Mouse (Mus musculus) forebrain, embryonic 14.5 days (tissue): ENCODE measurements around the gene Cetn3. TPM values are rescaled to one million over a fixed set of nuclear protein-coding genes. Genes with fewer than 3 reads are reported as not detected.

Experiments used
- ATAC-seq: fragments of 200-750 bp; cut with Nextera tagmentation; 2 replicates; pipeline ENCODE4 v1.8.0; 2017; ENCODE audit warnings: mild to moderate bottlenecking, moderate library complexity
- DNase-seq: peaks from one replicate; pipeline ENCODE4 v3.0.0-alpha.2; 2015; ENCODE audit warnings: low spot score
- H3K27ac ChIP-seq: fragments of 300-500 bp; sonication (generic); 2 replicates; pipeline ENCODE4 v1.5.1; 2014; ENCODE audit warnings: low read depth, mild to moderate bottlenecking, control low read depth, low read length, moderate library complexity
- H3K27me3 ChIP-seq: fragments of 300-500 bp; sonication (generic); replicated peaks from 2 replicates; pipeline ENCODE4 v1.6.1; 2014; ENCODE audit warnings: low read length, control low read depth, mixed read lengths; ENCODE audit not compliant: control insufficient read depth, insufficient read depth
- H3K36me3 ChIP-seq: fragments of 300-500 bp; sonication (generic); 2 replicates; pipeline ENCODE4 v1.6.1; 2014; ENCODE audit warnings: low read length, control low read depth; ENCODE audit not compliant: control insufficient read depth, insufficient read depth
- H3K4me1 ChIP-seq: fragments of 300-500 bp; sonication (generic); 2 replicates; pipeline ENCODE4 v1.6.1; 2014; ENCODE audit warnings: antibody characterized with exemption, low read length, control low read depth; ENCODE audit not compliant: control insufficient read depth, insufficient read depth
- H3K4me2 ChIP-seq: fragments of 300-500 bp; sonication (generic); 2 replicates; pipeline ENCODE4 v1.6.1; 2014; ENCODE audit warnings: mild to moderate bottlenecking, control low read depth, low read length
- H3K4me3 ChIP-seq: fragments of 300-500 bp; sonication (generic); 2 replicates; pipeline ENCODE4 v1.5.1; 2014; ENCODE audit warnings: low read depth, low read length, control low read depth
- H3K9ac ChIP-seq: fragments of 300-500 bp; sonication (generic); 2 replicates; pipeline ENCODE4 v1.6.1; 2014; ENCODE audit warnings: mild to moderate bottlenecking, low read length, control low read depth, moderate library complexity
- H3K9me3 ChIP-seq: fragments of 300-500 bp; sonication (generic); replicated peaks from 2 replicates; pipeline ENCODE4 v1.6.1; 2016; ENCODE audit warnings: low read length, control low read depth, mixed read lengths; ENCODE audit not compliant: control insufficient read depth
- WGBS: fragments of 180-500 bp; shearing (Covaris S2); extraction: QIAGEN DNeasy Blood & Tissue Kit; methylation state at CpG from one replicate; pipeline ENCODE4 v1.1.7; 2014; 5-methylcytosine and 5-hydroxymethylcytosine counted together
- polyA plus RNA-seq: library from polyadenylated mRNA; unstranded; fragments of >200 nt; fragmentation: Nextera tagmentation; extraction: Ambion mirVana; gene quantifications from 2 replicates; pipeline ENCODE4 v1.2.1, GENCODE M21; 2014

The Cetn3 gene
- polyA plus RNA-seq, 1 experiment from 2014 or later, result 301 TPM

GRCm38 (mm10) chr13:81761566-81762186 lies 21.2 kb upstream of the Cetn3 start:
- ATAC-seq (peak; percentile 56), DNase-seq (peak; percentile 92)
- Histone ChIP-seq H3K9ac (no peak overlapping the region), H3K9me3 (no peaks in the 10 kb centered on the region), H3K27ac (no peak overlapping the region), H3K36me3 (no peaks in the 10 kb centered on the region), H3K4me3 (no peak overlapping the region), H3K4me1 (no peaks in the 10 kb centered on the region), H3K4me2 (no peak overlapping the region), H3K27me3 (no peaks in the 10 kb centered on the region)
- WGBS, result 31% methylated on average over 14 of the region's 14 CpGs

GRCm38 (mm10) chr13:81764173-81764572 lies 18.7 kb upstream of the Cetn3 start:
- Histone ChIP-seq H3K9me3 (no peaks in the 10 kb centered on the region), H3K4me3 (no peak overlapping the region), H3K36me3 (no peaks in the 10 kb centered on the region), H3K27ac (no peak overlapping the region), H3K4me1 (no peaks in the 10 kb centered on the region), H3K4me2 (no peak overlapping the region), H3K27me3 (no peaks in the 10 kb centered on the region), H3K9ac (no peak overlapping the region)
- 75% methylated on average over 5 of the region's 5 CpGs for WGBS
- DNase-seq, result no peak
- no peak for ATAC-seq

- no peak overlapping the region for H3K4me3 ChIP-seq
- DNase-seq (peak; percentile 84), ATAC-seq (peak; percentile 86)
- H3K36me3 ChIP-seq, result no peaks in the 10 kb centered on the region
- no peaks in the 10 kb centered on the region for H3K27me3 ChIP-seq
- no peaks in the 10 kb centered on the region for H3K9me3 ChIP-seq
- no peak overlapping the region for H3K4me2 ChIP-seq
- 68% methylated on average over 7 of the region's 7 CpGs for WGBS
- H3K27ac ChIP-seq, result no peak overlapping the region
- no peak overlapping the region for H3K9ac ChIP-seq
- H3K4me1 ChIP-seq, result no peaks in the 10 kb centered on the region
These were observed 15.7 kb upstream of the Cetn3 start for GRCm38 (mm10) chr13:81767038-81767659.

GRCm38 (mm10) chr13:81776217-81776616 lies 6.7 kb upstream of the Cetn3 start:
- Histone ChIP-seq H3K36me3 (no peaks in the 10 kb centered on the region), H3K9ac (no peak overlapping the region), H3K9me3 (no peaks in the 10 kb centered on the region), H3K27ac (no peak overlapping the region), H3K4me2 (no peak overlapping the region), H3K4me3 (no peak overlapping the region), H3K27me3 (no peaks in the 10 kb centered on the region), H3K4me1 (no peaks in the 10 kb centered on the region)
- no peak for ATAC-seq
- WGBS, result 74% methylated on average over 3 of the region's 3 CpGs
- DNase-seq, result no peak

- Histone ChIP-seq H3K9ac (peak overlapping the region; percentile 89), H3K27me3 (no peaks in the 10 kb centered on the region), H3K27ac (peak overlapping the region; percentile 99), H3K9me3 (no peaks in the 10 kb centered on the region), H3K36me3 (0 out of 2 replicates have a peak, but pooled peaks cover 5% of the 10 kb centered on the region), H3K4me1 (peaks cover 15% of the 10 kb centered on the region), H3K4me2 (peak overlapping the region; percentile 64), H3K4me3 (peak overlapping the region; percentile 69)
- WGBS, result 48% methylated on average over 9 of the region's 9 CpGs
- DNase-seq (no peak), ATAC-seq (no peak)
These were observed 402 bp upstream of the Cetn3 start for GRCm38 (mm10) chr13:81782475-81782874.

- H3K9me3 ChIP-seq, result no peaks in the 10 kb centered on the region
- H3K27me3 ChIP-seq, result no peaks in the 10 kb centered on the region
- peak overlapping the region; percentile 69 for H3K4me3 ChIP-seq
- peak; percentile 96 for ATAC-seq
- H3K27ac ChIP-seq, result peak overlapping the region; percentile 99
- 1% methylated on average over 58 of the region's 62 CpGs for WGBS
- peak; percentile 97 for DNase-seq
- peaks cover 15% of the 10 kb centered on the region for H3K4me1 ChIP-seq
- peak overlapping the region; percentile 64 for H3K4me2 ChIP-seq
- peaks cover 10% of the 10 kb centered on the region; the same call in 1 of the 2 replicates for H3K36me3 ChIP-seq
- peak overlapping the region; percentile 89 for H3K9ac ChIP-seq
These were observed 797 bp downstream of the Cetn3 start for GRCm38 (mm10) chr13:81783405-81784342.

GRCm38 (mm10) chr13:81785766-81786480 lies 3.0 kb downstream of the Cetn3 start:
- peak overlapping the region; percentile 49; the same call in 1 of the 2 replicates for H3K27ac ChIP-seq

GRCm38 (mm10) chr13:81790160-81790559 lies 7.3 kb downstream of the Cetn3 start:
- Histone ChIP-seq H3K4me3 (no peak overlapping the region), H3K27me3 (no peaks in the 10 kb centered on the region), H3K27ac (no peak overlapping the region), H3K4me1 (peaks cover 2% of the 10 kb centered on the region), H3K36me3 (peaks cover 30% of the 10 kb centered on the region), H3K9me3 (no peaks in the 10 kb centered on the region), H3K4me2 (no peak overlapping the region), H3K9ac (no peak overlapping the region)
- ATAC-seq, result no peak
- WGBS, result 94% methylated on average over 8 of the region's 8 CpGs
- no peak for DNase-seq

More at GRCm38 (mm10) chr13:81785766-81786480, 3.0 kb downstream of the Cetn3 start:
- peaks cover 15% of the 10 kb centered on the region for H3K4me1 ChIP-seq
- peaks cover 17% of the 10 kb centered on the region for H3K36me3 ChIP-seq
- peak overlapping the region; percentile 48 for H3K9ac ChIP-seq
- DNase-seq, result peak; percentile 39
- no peaks in the 10 kb centered on the region for H3K9me3 ChIP-seq
- H3K27me3 ChIP-seq, result no peaks in the 10 kb centered on the region
- peak overlapping the region; percentile 40 for H3K4me2 ChIP-seq
- WGBS, result 30% methylated on average over 11 of the region's 11 CpGs
- no peak for ATAC-seq
- no peak overlapping the region for H3K4me3 ChIP-seq
